Mouse (Mus musculus) hindbrain, embryonic 14.5 days (tissue): ENCODE results near the gene Olfr10. TPM values are rescaled to one million over a fixed set of nuclear protein-coding genes. Genes with fewer than 3 reads are reported as not detected.

ENCODE experiments used
- ATAC-seq: fragments of 200-750 bp; cut with Nextera tagmentation; 2 replicates; pipeline ENCODE4 v1.8.0; 2017; ENCODE audit warnings: moderate number of reproducible peaks, mild to moderate bottlenecking, moderate TSS enrichment, moderate library complexity; ENCODE audit not compliant: low FRiP score
- DNase-seq: peaks from one replicate; pipeline ENCODE4 v3.0.0-alpha.2; 2015; ENCODE audit warnings: low spot score
- H3K27ac ChIP-seq: fragments of 300-500 bp; sonication (generic); 2 replicates; pipeline ENCODE4 v1.5.1; 2014; ENCODE audit warnings: mild to moderate bottlenecking, moderate library complexity
- H3K27me3 ChIP-seq: fragments of 300-500 bp; sonication (generic); 2 replicates; pipeline ENCODE4 v1.6.1; 2014; ENCODE audit warnings: mild to moderate bottlenecking, low read length, mixed read lengths; ENCODE audit not compliant: control insufficient read depth, insufficient read depth
- H3K36me3 ChIP-seq: fragments of 300-500 bp; sonication (generic); replicated peaks from 2 replicates; pipeline ENCODE4 v1.6.1; 2014; ENCODE audit not compliant: control insufficient read depth, insufficient read depth
- H3K4me1 ChIP-seq: fragments of 300-500 bp; sonication (generic); replicated peaks from 2 replicates; pipeline ENCODE4 v1.6.1; 2014; ENCODE audit warnings: antibody characterized with exemption, low read length, mixed read lengths; ENCODE audit not compliant: control insufficient read depth, insufficient read depth
- H3K4me2 ChIP-seq: fragments of 300-500 bp; sonication (generic); replicated peaks from 2 replicates; pipeline ENCODE4 v1.6.1; 2014; ENCODE audit warnings: mild to moderate bottlenecking, moderate library complexity
- H3K4me3 ChIP-seq: fragments of 300-500 bp; sonication (generic); replicated peaks from 2 replicates; pipeline ENCODE4 v1.5.1; 2014; ENCODE audit warnings: mild to moderate bottlenecking, low read length
- H3K9ac ChIP-seq: fragments of 300-500 bp; sonication (generic); 2 replicates; pipeline ENCODE4 v1.6.1; 2014
- H3K9me3 ChIP-seq: fragments of 300-500 bp; sonication (generic); 2 replicates; pipeline ENCODE4 v1.6.1; 2016; ENCODE audit warnings: low read length; ENCODE audit not compliant: control insufficient read depth
- WGBS: fragments of 180-500 bp; shearing (Covaris S2); extraction: QIAGEN DNeasy Blood & Tissue Kit; methylation state at CpG from one replicate; pipeline ENCODE4 v1.1.7; 2014; 5-methylcytosine and 5-hydroxymethylcytosine counted together
- polyA plus RNA-seq: library from polyadenylated mRNA; unstranded; fragments of >200 nt; fragmentation: Nextera tagmentation; extraction: Ambion mirVana; gene quantifications from 2 replicates; pipeline ENCODE4 v1.2.1, GENCODE M21; 2014

The Olfr10 gene
- polyA plus RNA-seq = 0.07 TPM in 1 of 2 replicates, not detected in the other

DNA sequence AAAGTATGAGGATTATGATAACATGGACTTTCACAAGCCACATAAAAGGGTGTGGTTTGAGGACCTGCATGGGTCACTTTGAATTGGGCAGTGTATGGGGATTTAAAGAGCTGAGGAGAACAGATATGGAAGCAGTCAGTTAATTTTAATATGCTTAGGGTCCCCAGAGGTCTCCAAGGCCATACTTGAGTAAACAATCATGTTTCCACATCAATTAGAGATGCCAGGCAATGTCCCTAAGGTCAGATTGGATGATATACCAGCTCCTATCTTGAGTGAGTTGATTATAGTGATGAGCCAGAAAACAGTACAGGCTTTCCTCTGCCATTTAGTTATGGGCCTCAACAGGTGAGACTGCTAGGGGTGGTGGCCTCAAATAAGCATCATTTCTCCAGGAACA lies at the start of gene Olfr10:
Gene Olfr10, plus strand, starts transcription at position 301 of the 400 bp plus-strand sequence.
- Histone ChIP-seq H3K9me3 (no peaks in the 10 kb centered on the region), H3K4me1 (no peaks in the 10 kb centered on the region), H3K4me3 (no peak within 1 kb of the TSS), H3K9ac (no peak within 1 kb of the TSS), H3K27ac (no peak within 1 kb of the TSS), H3K27me3 (no peaks in the 10 kb centered on the region), H3K36me3 (no peaks in the 10 kb centered on the region), H3K4me2 (no peak within 1 kb of the TSS)
- ATAC-seq = no peak
- no peak for DNase-seq

DNA sequence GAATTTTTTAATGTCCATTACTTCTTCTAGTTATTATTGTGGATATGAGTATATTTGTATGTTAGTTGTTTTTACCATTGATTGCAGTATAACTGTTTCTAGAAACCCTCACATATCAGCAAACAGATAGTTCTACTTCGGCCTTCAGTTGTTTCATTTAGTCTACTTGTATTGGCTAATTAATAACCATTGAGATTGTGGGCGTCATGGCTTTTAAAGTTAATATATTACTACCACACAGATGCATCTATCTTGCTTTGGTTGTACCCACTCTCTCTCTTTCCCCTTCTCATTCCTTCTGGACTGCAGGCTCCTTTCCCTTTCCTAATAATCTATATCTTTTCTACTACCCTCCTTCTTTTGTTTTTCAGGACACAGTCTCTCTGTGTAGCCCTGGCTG lies 45.2 kb upstream of the Olfr10 start:
- DNase-seq = no peak
- no peak overlapping the region for H3K9ac ChIP-seq
- no peak for ATAC-seq
- H3K27me3 ChIP-seq = no peaks in the 10 kb centered on the region
- no peak overlapping the region for H3K27ac ChIP-seq
- H3K9me3 ChIP-seq = no peaks in the 10 kb centered on the region
- H3K4me2 ChIP-seq = no peak overlapping the region
- no peaks in the 10 kb centered on the region for H3K4me1 ChIP-seq
- 89% methylated on average over 2 of the region's 2 CpGs for WGBS
- H3K36me3 ChIP-seq = peaks cover 16% of the 10 kb centered on the region
- H3K4me3 ChIP-seq = no peak overlapping the region

DNA sequence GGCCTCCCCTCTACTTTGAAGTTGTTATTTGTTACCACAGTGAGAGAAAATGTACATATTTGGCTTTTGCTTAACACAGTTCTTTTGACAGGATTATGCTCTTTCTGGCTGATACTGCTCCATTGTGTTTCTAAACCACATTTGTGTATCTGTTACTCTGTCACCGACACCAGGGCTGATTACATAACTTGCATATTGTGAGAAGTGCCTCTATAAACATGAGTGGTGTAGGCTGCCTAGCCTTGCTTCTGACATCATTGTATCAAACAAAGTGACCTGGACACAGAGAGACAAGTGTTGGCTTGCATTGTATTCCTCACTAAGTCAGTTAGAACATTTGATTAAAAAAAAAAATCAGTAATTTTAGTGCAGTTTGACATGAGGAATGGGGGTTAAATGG lies 44.7 kb upstream of the Olfr10 start:
- ATAC-seq = no peak
- no peak for DNase-seq
- H3K27ac ChIP-seq = no peak overlapping the region
- no peak overlapping the region for H3K9ac ChIP-seq
- H3K36me3 ChIP-seq = peaks cover 15% of the 10 kb centered on the region
- H3K9me3 ChIP-seq = no peaks in the 10 kb centered on the region
- 84% methylated on average over 1 of the region's 1 CpGs for WGBS
- H3K4me2 ChIP-seq = no peak overlapping the region
- no peaks in the 10 kb centered on the region for H3K4me1 ChIP-seq
- H3K4me3 ChIP-seq = no peak overlapping the region
- no peaks in the 10 kb centered on the region for H3K27me3 ChIP-seq

DNA sequence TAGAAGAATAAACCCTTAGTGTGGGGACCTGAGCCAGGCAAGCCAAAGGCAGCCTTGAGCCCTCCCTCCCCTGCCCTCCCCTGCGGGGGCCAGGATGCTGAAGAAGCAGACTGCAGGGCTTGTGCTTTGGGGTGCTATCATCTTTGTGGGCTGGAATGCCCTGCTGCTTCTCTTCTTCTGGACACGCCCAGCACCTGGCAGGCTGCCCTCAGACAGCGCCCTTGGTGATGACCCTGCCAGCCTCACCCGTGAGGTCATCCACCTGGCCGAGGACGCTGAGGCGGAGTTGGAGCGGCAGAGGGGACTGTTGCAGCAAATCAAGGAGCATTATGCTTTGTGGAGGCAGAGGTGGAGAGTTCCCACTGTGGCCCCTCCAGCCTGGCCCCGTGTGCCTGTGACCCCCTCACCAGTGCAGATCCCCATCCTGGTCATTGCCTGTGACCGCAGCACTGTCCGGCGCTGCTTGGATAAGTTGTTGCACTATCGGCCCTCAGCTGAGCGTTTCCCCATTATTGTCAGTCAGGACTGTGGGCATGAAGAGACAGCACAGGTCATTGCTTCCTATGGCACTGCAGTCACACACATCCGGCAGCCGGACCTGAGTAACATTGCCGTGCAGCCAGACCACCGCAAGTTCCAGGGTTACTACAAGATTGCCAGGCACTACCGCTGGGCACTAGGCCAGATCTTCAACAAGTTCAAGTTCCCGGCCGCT lies 43.8 kb upstream of the Olfr10 start:
- no peaks in the 10 kb centered on the region for H3K9me3 ChIP-seq
- DNase-seq (no peak), ATAC-seq (0 out of 2 replicates have a peak, but pooled peaks have one; percentile 31)
- H3K27me3 ChIP-seq = no peaks in the 10 kb centered on the region
- H3K4me3 ChIP-seq = no peak overlapping the region
- H3K27ac ChIP-seq = no peak overlapping the region
- no peak overlapping the region for H3K4me2 ChIP-seq
- 93% methylated on average over 21 of the region's 21 CpGs for WGBS
- no peaks in the 10 kb centered on the region for H3K4me1 ChIP-seq
- no peak overlapping the region for H3K9ac ChIP-seq
- peaks cover 15% of the 10 kb centered on the region for H3K36me3 ChIP-seq

DNA sequence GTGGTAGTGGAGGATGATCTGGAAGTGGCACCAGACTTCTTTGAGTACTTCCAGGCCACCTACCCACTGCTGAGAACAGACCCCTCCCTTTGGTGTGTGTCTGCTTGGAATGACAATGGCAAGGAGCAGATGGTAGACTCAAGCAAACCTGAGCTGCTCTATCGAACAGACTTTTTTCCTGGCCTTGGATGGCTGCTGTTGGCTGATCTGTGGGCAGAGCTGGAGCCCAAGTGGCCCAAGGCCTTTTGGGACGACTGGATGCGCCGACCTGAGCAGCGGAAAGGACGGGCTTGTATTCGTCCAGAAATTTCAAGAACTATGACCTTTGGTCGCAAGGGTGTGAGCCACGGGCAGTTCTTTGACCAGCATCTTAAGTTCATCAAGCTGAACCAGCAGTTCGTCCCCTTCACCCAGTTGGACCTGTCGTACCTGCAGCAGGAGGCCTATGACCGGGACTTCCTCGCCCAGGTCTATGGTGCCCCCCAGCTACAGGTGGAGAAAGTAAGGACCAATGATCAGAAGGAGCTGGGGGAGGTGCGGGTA lies 43.2 kb upstream of the Olfr10 start:
- Histone ChIP-seq H3K9ac (no peak overlapping the region), H3K27ac (no peak overlapping the region)
- 93% methylated on average over 14 of the region's 14 CpGs for WGBS

DNA sequence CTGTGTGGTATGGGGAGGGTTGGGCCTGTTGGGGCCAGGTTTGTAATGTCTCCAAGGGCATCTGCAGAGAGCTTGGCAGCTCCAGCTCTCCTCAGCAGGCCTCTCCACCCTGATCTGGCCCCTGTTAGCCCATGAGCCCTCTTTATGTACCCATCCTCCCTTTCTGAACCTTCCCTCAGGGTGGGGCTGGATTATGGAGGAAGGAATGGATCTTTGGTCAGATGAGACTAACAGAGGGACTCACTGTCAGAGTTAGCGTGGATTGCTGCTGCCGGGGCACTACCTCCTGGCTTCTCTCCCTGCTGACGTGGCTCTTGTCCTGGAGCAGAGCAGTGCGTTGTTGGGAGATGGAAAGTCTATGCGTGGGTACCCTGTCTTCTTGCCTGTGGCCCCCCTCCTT lies 42.3 kb upstream of the Olfr10 start:
- Histone ChIP-seq H3K4me3 (no peak overlapping the region), H3K9me3 (no peaks in the 10 kb centered on the region), H3K9ac (no peak overlapping the region), H3K27ac (no peak overlapping the region), H3K4me1 (no peaks in the 10 kb centered on the region), H3K4me2 (no peak overlapping the region), H3K36me3 (peaks cover 15% of the 10 kb centered on the region), H3K27me3 (no peaks in the 10 kb centered on the region)
- DNase-seq = no peak
- no peak for ATAC-seq
- 86% methylated on average over 5 of the region's 5 CpGs for WGBS

More for the DNA sequence above, 43.2 kb upstream of the Olfr10 start:
- DNase-seq = no peak
- no peaks in the 10 kb centered on the region for H3K27me3 ChIP-seq
- H3K4me3 ChIP-seq = no peak overlapping the region
- ATAC-seq = no peak
- no peaks in the 10 kb centered on the region for H3K4me1 ChIP-seq
- no peak overlapping the region for H3K4me2 ChIP-seq
- H3K36me3 ChIP-seq = peaks cover 15% of the 10 kb centered on the region
- no peaks in the 10 kb centered on the region for H3K9me3 ChIP-seq

DNA sequence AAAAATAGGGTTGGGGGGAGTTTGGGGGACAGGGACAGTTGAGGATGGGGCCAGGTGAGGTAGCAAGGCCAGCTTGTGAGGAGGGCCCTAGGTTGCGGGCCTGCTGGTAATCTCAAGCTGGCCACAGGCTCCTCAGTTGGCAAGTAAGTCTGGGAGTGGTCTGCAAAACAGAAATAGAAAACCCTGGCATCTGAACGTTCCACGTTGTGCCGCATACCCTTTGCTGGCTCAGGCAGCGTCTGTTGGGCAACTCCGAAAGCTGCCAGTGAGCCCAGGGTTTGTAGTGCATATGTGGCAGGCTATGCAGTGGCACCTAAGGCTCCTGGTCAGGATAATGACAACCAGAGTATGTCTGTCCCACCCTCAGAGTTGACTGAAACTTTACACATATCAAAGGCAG lies 41.4 kb upstream of the Olfr10 start:
- 94% methylated on average over 6 of the region's 6 CpGs for WGBS
- no peaks in the 10 kb centered on the region for H3K9me3 ChIP-seq
- no peaks in the 10 kb centered on the region for H3K27me3 ChIP-seq
- no peaks in the 10 kb centered on the region for H3K4me1 ChIP-seq
- H3K9ac ChIP-seq = no peak overlapping the region
- H3K36me3 ChIP-seq = peaks cover 15% of the 10 kb centered on the region
- ATAC-seq = no peak
- no peak overlapping the region for H3K27ac ChIP-seq
- no peak overlapping the region for H3K4me3 ChIP-seq
- DNase-seq = no peak
- no peak overlapping the region for H3K4me2 ChIP-seq

DNA sequence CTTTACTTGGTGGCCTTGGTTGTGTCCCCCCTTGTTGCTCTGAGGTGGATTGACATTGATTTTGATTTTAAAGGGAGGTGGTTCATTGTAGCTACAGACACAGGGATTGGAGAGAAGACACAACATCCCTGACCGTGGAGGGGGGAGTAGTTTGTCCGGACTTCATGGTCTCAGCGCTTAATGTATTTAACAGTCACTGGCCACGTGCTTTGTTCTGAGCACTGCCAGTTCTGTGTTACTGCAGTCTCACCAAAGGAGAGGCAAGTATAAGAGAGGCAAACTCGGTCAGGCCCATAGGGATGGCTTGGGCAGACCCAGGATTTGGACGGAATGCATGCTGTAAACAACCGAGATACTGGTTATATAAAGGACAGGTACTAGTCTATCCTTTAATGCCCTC lies 40.5 kb upstream of the Olfr10 start:
- Histone ChIP-seq H3K27me3 (no peaks in the 10 kb centered on the region), H3K27ac (no peak overlapping the region), H3K4me1 (no peaks in the 10 kb centered on the region), H3K36me3 (peaks cover 15% of the 10 kb centered on the region), H3K9me3 (no peaks in the 10 kb centered on the region), H3K4me2 (no peak overlapping the region), H3K4me3 (no peak overlapping the region), H3K9ac (no peak overlapping the region)
- ATAC-seq = no peak
- DNase-seq = no peak
- WGBS = 89% methylated on average over 7 of the region's 7 CpGs

DNA sequence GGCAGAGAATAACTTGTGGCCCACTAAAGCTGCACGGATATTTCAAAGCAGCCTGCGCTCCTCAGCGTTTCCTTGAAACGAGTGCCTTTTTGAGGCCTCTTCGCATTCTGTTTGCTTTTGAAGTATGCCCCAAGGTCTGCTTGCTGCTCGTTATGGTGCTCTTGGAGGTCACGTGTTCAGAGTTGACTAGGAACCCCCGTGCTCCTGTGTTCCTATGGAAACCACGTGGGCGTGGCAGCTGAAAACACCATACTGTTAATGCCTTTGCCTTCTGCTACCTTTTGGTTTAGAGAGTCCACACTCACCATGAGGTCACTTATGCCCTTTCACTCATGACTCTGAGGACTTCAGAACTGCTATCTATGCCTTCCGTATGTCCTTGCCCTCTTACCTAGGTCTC lies 39.9 kb upstream of the Olfr10 start:
- Histone ChIP-seq H3K9me3 (no peaks in the 10 kb centered on the region), H3K36me3 (peaks cover 15% of the 10 kb centered on the region), H3K4me3 (no peak overlapping the region), H3K4me2 (no peak overlapping the region), H3K4me1 (no peaks in the 10 kb centered on the region), H3K9ac (no peak overlapping the region), H3K27ac (no peak overlapping the region), H3K27me3 (no peaks in the 10 kb centered on the region)
- no peak for ATAC-seq
- DNase-seq = no peak
- WGBS = 86% methylated on average over 11 of the region's 11 CpGs
